Mouse (Mus musculus): ENCODE data around the gene Zfp2. TPM values are rescaled to one million over a fixed set of nuclear protein-coding genes. Genes with fewer than 3 reads are reported as not detected.

The Zfp2 gene
- polyA plus RNA-seq (2014; fragmentation: Nextera tagmentation; extraction: Ambion mirVana), result 10.1 and 10.5 TPM in 2 replicates

- Histone ChIP-seq H3K27me3 (replicated peaks; ENCODE audit: control insufficient read depth, insufficient read depth, low read length) (no peaks in the 10 kb centered on the region), H3K27ac (replicated peaks; ENCODE audit: low read depth, low read length) (peak within 1 kb of the TSS; percentile 75; the same call in 1 of the 2 replicates), H3K4me2 (ENCODE audit: low read depth, low read length) (peak within 1 kb of the TSS; percentile 56), H3K4me3 (ENCODE audit: low read depth, low read length) (peak within 1 kb of the TSS; percentile 90), H3K36me3 (ENCODE audit: control insufficient read depth, insufficient read depth, low read length) (peaks cover 29% of the 10 kb centered on the region), H3K4me1 (ENCODE audit: control insufficient read depth, insufficient read depth, low read length) (no peaks in the 10 kb centered on the region), H3K9ac (ENCODE audit: low read depth, low read length) (peak within 1 kb of the TSS; percentile 92), H3K9me3 (ENCODE audit: control insufficient read depth, low read length) (peaks cover 20% of the 10 kb centered on the region)
- peak; percentile 97 for DNase-seq (ENCODE audit: low spot score)
- ATAC-seq (ENCODE audit: low read depth), result peak; percentile 97
- under 1% methylated on average over 37 of the region's 47 CpGs for WGBS
Measured at GRCm38 (mm10) chr11:50915671-50916320, at the start of gene Zfp2. Gene Zfp2 (minus strand): TSS chr11:50916165.

GRCm38 (mm10) chr11:50964886-50965285, 48.9 kb upstream of the Zfp2 start:
- H3K27me3 ChIP-seq (replicated peaks; ENCODE audit: control insufficient read depth, insufficient read depth, low read length), result no peaks in the 10 kb centered on the region
- no peaks in the 10 kb centered on the region for H3K36me3 ChIP-seq (ENCODE audit: control insufficient read depth, insufficient read depth, low read length)
- no peak overlapping the region for H3K4me3 ChIP-seq (ENCODE audit: low read depth, low read length)
- 79% methylated on average over 2 of the region's 2 CpGs for WGBS
- peak; percentile 26 for DNase-seq (ENCODE audit: low spot score)
- H3K4me2 ChIP-seq (ENCODE audit: low read depth, low read length), result no peak overlapping the region
- no peak overlapping the region for H3K9ac ChIP-seq (ENCODE audit: low read depth, low read length)
- no peaks in the 10 kb centered on the region for H3K9me3 ChIP-seq (ENCODE audit: control insufficient read depth, low read length)
- no peak overlapping the region for H3K27ac ChIP-seq (replicated peaks; ENCODE audit: low read depth, low read length)
- H3K4me1 ChIP-seq (ENCODE audit: control insufficient read depth, insufficient read depth, low read length), result no peaks in the 10 kb centered on the region
- no peak for ATAC-seq (ENCODE audit: low read depth)

GRCm38 (mm10) chr11:50953665-50954064, 37.7 kb upstream of the Zfp2 start, which contains the start of gene Prop1:
Gene Prop1 (minus strand): TSS chr11:50953765.
- Histone ChIP-seq H3K4me3 (ENCODE audit: low read depth, low read length) (no peak within 1 kb of the TSS), H3K9me3 (ENCODE audit: control insufficient read depth, low read length) (no peaks in the 10 kb centered on the region), H3K4me2 (ENCODE audit: low read depth, low read length) (no peak within 1 kb of the TSS), H3K36me3 (ENCODE audit: control insufficient read depth, insufficient read depth, low read length) (no peaks in the 10 kb centered on the region), H3K9ac (ENCODE audit: low read depth, low read length) (no peak within 1 kb of the TSS), H3K27me3 (replicated peaks; ENCODE audit: control insufficient read depth, insufficient read depth, low read length) (no peaks in the 10 kb centered on the region; the same call in 1 of the 2 replicates), H3K27ac (replicated peaks; ENCODE audit: low read depth, low read length) (no peak within 1 kb of the TSS), H3K4me1 (ENCODE audit: control insufficient read depth, insufficient read depth, low read length) (no peaks in the 10 kb centered on the region)
- ATAC-seq (ENCODE audit: low read depth), result no peak
- 60% methylated on average over 6 of the region's 6 CpGs for whole genome bisulfite sequencing
- no peak for DNase-seq (ENCODE audit: low spot score)

GRCm38 (mm10) chr11:50952290-50952689, 36.3 kb upstream of the Zfp2 start:
- no peaks in the 10 kb centered on the region for H3K4me1 ChIP-seq (ENCODE audit: control insufficient read depth, insufficient read depth, low read length)
- no peaks in the 10 kb centered on the region for H3K36me3 ChIP-seq (ENCODE audit: control insufficient read depth, insufficient read depth, low read length)
- DNase-seq (ENCODE audit: low spot score), result peak; percentile 22
- ATAC-seq (ENCODE audit: low read depth), result no peak
- H3K27me3 ChIP-seq (replicated peaks; ENCODE audit: control insufficient read depth, insufficient read depth, low read length), result no peaks in the 10 kb centered on the region; the same call in 1 of the 2 replicates
- no peak overlapping the region for H3K4me3 ChIP-seq (ENCODE audit: low read depth, low read length)
- peak overlapping the region; percentile 18; the same call in 1 of the 2 replicates for H3K4me2 ChIP-seq (ENCODE audit: low read depth, low read length)
- H3K9me3 ChIP-seq (ENCODE audit: control insufficient read depth, low read length), result no peaks in the 10 kb centered on the region
- WGBS, result 65% methylated on average over 14 of the region's 14 CpGs
- no peak overlapping the region for H3K9ac ChIP-seq (ENCODE audit: low read depth, low read length)
- no peak overlapping the region for H3K27ac ChIP-seq (replicated peaks; ENCODE audit: low read depth, low read length)

- Histone ChIP-seq H3K9ac (ENCODE audit: low read depth, low read length) (no peak within 1 kb of the TSS), H3K9me3 (ENCODE audit: control insufficient read depth, low read length) (no peaks in the 10 kb centered on the region), H3K4me2 (ENCODE audit: low read depth, low read length) (no peak within 1 kb of the TSS), H3K27ac (replicated peaks; ENCODE audit: low read depth, low read length) (no peak within 1 kb of the TSS), H3K4me3 (ENCODE audit: low read depth, low read length) (no peak within 1 kb of the TSS), H3K27me3 (replicated peaks; ENCODE audit: control insufficient read depth, insufficient read depth, low read length) (no peaks in the 10 kb centered on the region), H3K4me1 (ENCODE audit: control insufficient read depth, insufficient read depth, low read length) (no peaks in the 10 kb centered on the region), H3K36me3 (ENCODE audit: control insufficient read depth, insufficient read depth, low read length) (no peaks in the 10 kb centered on the region)
- 69% methylated on average over 14 of the region's 14 CpGs for WGBS
- ATAC-seq (ENCODE audit: low read depth) (no peak), DNase-seq (ENCODE audit: low spot score) (no peak)
Measured at GRCm38 (mm10) chr11:50943506-50943905, 27.5 kb upstream of the Zfp2 start, which contains the start of gene 4933414I15Rik. Gene 4933414I15Rik (minus strand): TSS chr11:50943765.

GRCm38 (mm10) chr11:50942386-50942785, 26.4 kb upstream of the Zfp2 start:
- Histone ChIP-seq H3K4me2 (ENCODE audit: low read depth, low read length) (no peak overlapping the region), H3K4me1 (ENCODE audit: control insufficient read depth, insufficient read depth, low read length) (no peaks in the 10 kb centered on the region), H3K27ac (replicated peaks; ENCODE audit: low read depth, low read length) (no peak overlapping the region), H3K9ac (ENCODE audit: low read depth, low read length) (no peak overlapping the region), H3K9me3 (ENCODE audit: control insufficient read depth, low read length) (no peaks in the 10 kb centered on the region), H3K27me3 (replicated peaks; ENCODE audit: control insufficient read depth, insufficient read depth, low read length) (no peaks in the 10 kb centered on the region), H3K4me3 (ENCODE audit: low read depth, low read length) (no peak overlapping the region), H3K36me3 (ENCODE audit: control insufficient read depth, insufficient read depth, low read length) (no peaks in the 10 kb centered on the region)
- WGBS, result 68% methylated on average over 12 of the region's 12 CpGs
- DNase-seq (ENCODE audit: low spot score) (no peak), ATAC-seq (ENCODE audit: low read depth) (no peak)

- Histone ChIP-seq H3K27ac (replicated peaks; ENCODE audit: low read depth, low read length) (no peak overlapping the region), H3K36me3 (ENCODE audit: control insufficient read depth, insufficient read depth, low read length) (no peaks in the 10 kb centered on the region), H3K27me3 (replicated peaks; ENCODE audit: control insufficient read depth, insufficient read depth, low read length) (no peaks in the 10 kb centered on the region), H3K4me1 (ENCODE audit: control insufficient read depth, insufficient read depth, low read length) (no peaks in the 10 kb centered on the region), H3K4me3 (ENCODE audit: low read depth, low read length) (no peak overlapping the region), H3K9me3 (ENCODE audit: control insufficient read depth, low read length) (no peaks in the 10 kb centered on the region), H3K9ac (ENCODE audit: low read depth, low read length) (no peak overlapping the region), H3K4me2 (ENCODE audit: low read depth, low read length) (no peak overlapping the region)
- DNase-seq (ENCODE audit: low spot score) (peak; percentile 81), ATAC-seq (ENCODE audit: low read depth) (no peak; the same call in 1 of the 2 replicates)
- 38% methylated on average over 14 of the region's 14 CpGs for WGBS
Measured at GRCm38 (mm10) chr11:50939621-50940366, 23.8 kb upstream of the Zfp2 start.

- Histone ChIP-seq H3K36me3 (ENCODE audit: control insufficient read depth, insufficient read depth, low read length) (no peaks in the 10 kb centered on the region), H3K4me3 (ENCODE audit: low read depth, low read length) (no peak overlapping the region), H3K4me1 (ENCODE audit: control insufficient read depth, insufficient read depth, low read length) (no peaks in the 10 kb centered on the region), H3K9ac (ENCODE audit: low read depth, low read length) (no peak overlapping the region), H3K27ac (replicated peaks; ENCODE audit: low read depth, low read length) (no peak overlapping the region), H3K4me2 (ENCODE audit: low read depth, low read length) (no peak overlapping the region), H3K27me3 (replicated peaks; ENCODE audit: control insufficient read depth, insufficient read depth, low read length) (no peaks in the 10 kb centered on the region), H3K9me3 (ENCODE audit: control insufficient read depth, low read length) (no peaks in the 10 kb centered on the region)
- WGBS, result 76% methylated on average over 8 of the region's 8 CpGs
- no peak for DNase-seq (ENCODE audit: low spot score)
- no peak for ATAC-seq (ENCODE audit: low read depth)
Measured at GRCm38 (mm10) chr11:50938435-50938834, 22.5 kb upstream of the Zfp2 start.
